Mouse (Mus musculus) kidney, postnatal 4 days (tissue): ENCODE results near the gene Bicral.

Source experiments
- DNase-seq, 2 experiments: peaks; one replicate each; pipeline ENCODE4 v3.0.0; 2021; ENCODE audit warnings: mixed read lengths in 2 of 2

Bicral gene

GRCm38 (mm10) chr17:46857903-46858748 is at the start of gene Bicral:
TSS of gene Bicral (minus strand) at chr17:46858482.
- peak; percentile 85 to 88 for DNase-seq

GRCm38 (mm10) chr17:46903876-46904490 is 45.7 kb upstream of the Bicral start:
- peak; percentile 83 to 89 for DNase-seq

GRCm38 (mm10) chr17:46900941-46901340 is 42.7 kb upstream of the Bicral start:
- no peak for DNase-seq

GRCm38 (mm10) chr17:46897221-46897950 is 39.1 kb upstream of the Bicral start:
- DNase-seq = peak; percentile 70 to 79

GRCm38 (mm10) chr17:46895426-46895825 is 37.1 kb upstream of the Bicral start:
- no peak for DNase-seq

GRCm38 (mm10) chr17:46890843-46891594 is 32.7 kb upstream of the Bicral start:
- no peak for DNase-seq

GRCm38 (mm10) chr17:46890116-46890815 is 32.0 kb upstream of the Bicral start, which contains the start of gene Tbcc:
TSS of gene Tbcc (plus strand) at chr17:46890684.
- peak; percentile 98 to 99 for DNase-seq

GRCm38 (mm10) chr17:46889450-46890084 is 31.3 kb upstream of the Bicral start:
- peak; percentile 83 to 89 for DNase-seq

- peak; percentile 51 to 59 for DNase-seq
Observed at GRCm38 (mm10) chr17:46888511-46889212, 30.4 kb upstream of the Bicral start.

GRCm38 (mm10) chr17:46885910-46886643 is 27.8 kb upstream of the Bicral start:
- DNase-seq = peak in 1 of 2 experiments; percentile 38

- no peak for DNase-seq
Observed at GRCm38 (mm10) chr17:46885218-46885909, 27.1 kb upstream of the Bicral start.

- DNase-seq = no peak
Observed at GRCm38 (mm10) chr17:46884766-46885165, 26.5 kb upstream of the Bicral start.

- DNase-seq = peak; percentile 18 to 47
Observed at GRCm38 (mm10) chr17:46883107-46883506, 24.8 kb upstream of the Bicral start.

- DNase-seq = no peak
Observed at GRCm38 (mm10) chr17:46881728-46882127, 23.4 kb upstream of the Bicral start.

GRCm38 (mm10) chr17:46880322-46880721 is 22.0 kb upstream of the Bicral start:
- DNase-seq = no peak

- peak; percentile 40 to 58 for DNase-seq
Observed at GRCm38 (mm10) chr17:46879841-46880311, 21.6 kb upstream of the Bicral start.

GRCm38 (mm10) chr17:46877061-46877460 is 18.8 kb upstream of the Bicral start:
- DNase-seq = no peak

GRCm38 (mm10) chr17:46876371-46876950 is 18.2 kb upstream of the Bicral start:
- peak; percentile 30 to 54 for DNase-seq

- DNase-seq = no peak
Observed at GRCm38 (mm10) chr17:46875626-46876025, 17.3 kb upstream of the Bicral start.
